Mouse (Mus musculus): ENCODE results near the gene Zcwpw1.

Gene Zcwpw1

GRCm38 (mm10) chr5:137755425-137755824 lies 32.2 kb upstream of the Zcwpw1 start:
- DNase-seq (ENCODE audit: low spot score in 2 of 2) = no peak

- DNase-seq (ENCODE audit: low spot score in 2 of 2) = no peak
Measured at GRCm38 (mm10) chr5:137756106-137756505, 31.5 kb upstream of the Zcwpw1 start.

GRCm38 (mm10) chr5:137756882-137757661 lies 30.5 kb upstream of the Zcwpw1 start:
- peak; percentile 87 to 92 for DNase-seq (ENCODE audit: low spot score in 2 of 2)

- DNase-seq (ENCODE audit: low spot score in 2 of 2) = no peak
Measured at GRCm38 (mm10) chr5:137757887-137758286, 29.7 kb upstream of the Zcwpw1 start.

GRCm38 (mm10) chr5:137758921-137759534 lies 28.6 kb upstream of the Zcwpw1 start:
- DNase-seq (ENCODE audit: low spot score in 2 of 2) = no peak

GRCm38 (mm10) chr5:137759971-137760412 lies 27.6 kb upstream of the Zcwpw1 start:
- peak; percentile 82 to 91 for DNase-seq (ENCODE audit: low spot score in 2 of 2)

- no peak for DNase-seq (ENCODE audit: low spot score in 2 of 2)
Measured at GRCm38 (mm10) chr5:137764609-137765340, 22.8 kb upstream of the Zcwpw1 start.

GRCm38 (mm10) chr5:137766270-137766669 lies 21.3 kb upstream of the Zcwpw1 start:
- no peak for DNase-seq (ENCODE audit: low spot score in 2 of 2)

- no peak for DNase-seq (ENCODE audit: low spot score in 2 of 2)
Measured at GRCm38 (mm10) chr5:137768475-137768874, 19.1 kb upstream of the Zcwpw1 start.

- DNase-seq (ENCODE audit: low spot score in 2 of 2) = peak in 1 of 2 experiments; percentile 20
Measured at GRCm38 (mm10) chr5:137770709-137771108, 16.9 kb upstream of the Zcwpw1 start.

- no peak for DNase-seq (ENCODE audit: low spot score in 2 of 2)
Measured at GRCm38 (mm10) chr5:137772755-137773154, 14.8 kb upstream of the Zcwpw1 start.

- DNase-seq (ENCODE audit: low spot score in 2 of 2) = peak in 1 of 2 experiments; percentile 8
Measured at GRCm38 (mm10) chr5:137775587-137776290, 11.9 kb upstream of the Zcwpw1 start.

- peak in 1 of 2 experiments; percentile 46 for DNase-seq (ENCODE audit: low spot score in 2 of 2)
Measured at GRCm38 (mm10) chr5:137776408-137776918, 11.1 kb upstream of the Zcwpw1 start.

GRCm38 (mm10) chr5:137777267-137777845 lies 10.2 kb upstream of the Zcwpw1 start:
- DNase-seq (ENCODE audit: low spot score in 2 of 2) = peak in 1 of 2 experiments; percentile 8

- peak; percentile 94 to 96 for DNase-seq (ENCODE audit: low spot score in 2 of 2)
Measured at GRCm38 (mm10) chr5:137778635-137779034, 9.0 kb upstream of the Zcwpw1 start, which contains the start of gene Ppp1r35. Ppp1r35 (plus strand) TSS chr5:137778849.

GRCm38 (mm10) chr5:137779053-137779933 lies 8.3 kb upstream of the Zcwpw1 start:
- DNase-seq (ENCODE audit: low spot score in 2 of 2) = peak; percentile 68 to 69

GRCm38 (mm10) chr5:137781661-137782060 lies 5.9 kb upstream of the Zcwpw1 start:
- DNase-seq (ENCODE audit: low spot score in 2 of 2) = no peak

GRCm38 (mm10) chr5:137782776-137783522 lies 4.6 kb upstream of the Zcwpw1 start:
- DNase-seq (ENCODE audit: low spot score in 2 of 2) = no peak

GRCm38 (mm10) chr5:137783901-137784540 lies 3.6 kb upstream of the Zcwpw1 start:
- DNase-seq (ENCODE audit: low spot score in 2 of 2) = no peak

All from spleen, postnatal 10 days (tissue).